Mouse (Mus musculus) cortical plate, adult 2 months (tissue): Measurements from ENCODE around the gene Chd2.

Experiments used
- CTCF ChIP-seq: fragments of 200-500 bp; IDR thresholded peaks from 2 replicates; pipeline ENCODE4 v1.5.1; 2011; ENCODE audit warnings: mild to moderate bottlenecking, control low read depth, low read length; ENCODE audit not compliant: insufficient read depth; ENCODE audit errors: extremely low read depth
- POLR2A ChIP-seq: fragments of 200-500 bp; IDR thresholded peaks from 2 replicates; pipeline ENCODE4 v1.6.1; 2011; ENCODE audit warnings: mild to moderate bottlenecking, low read length, control low read depth; ENCODE audit not compliant: insufficient read depth; ENCODE audit errors: extremely low read depth

- TF ChIP-seq CTCF (peak; percentile 65), POLR2A (no peak)
Measured at GRCm38 (mm10) chr7:73399501-73400044, 142.1 kb downstream of the Chd2 start.
